Mouse (Mus musculus): Measurements from ENCODE around the gene Kdsr. TPM values are rescaled to one million over a fixed set of nuclear protein-coding genes. Genes with fewer than 3 reads are reported as not detected.

Kdsr gene
- polyA plus RNA-seq (2012): 16.1 and 16.7 TPM in 2 replicates

- no peak for TF ChIP-seq GATA1 (IDR thresholded peaks at IDR 0.05; ENCODE audit: low read length)
Observed at GRCm38 (mm10) chr1:106759572-106760435, at the start of gene Kdsr. Kdsr (minus strand) TSS chr1:106759727.

GRCm38 (mm10) chr1:106799931-106800330 lies 40.4 kb upstream of the Kdsr start:
- no peak for TF ChIP-seq GATA1 (IDR thresholded peaks at IDR 0.05; ENCODE audit: low read length)

- no peak for TF ChIP-seq GATA1 (IDR thresholded peaks at IDR 0.05; ENCODE audit: low read length)
Observed at GRCm38 (mm10) chr1:106799406-106799805, 39.9 kb upstream of the Kdsr start.

- no peak for TF ChIP-seq GATA1 (IDR thresholded peaks at IDR 0.05; ENCODE audit: low read length)
Observed at GRCm38 (mm10) chr1:106796987-106797779, 37.7 kb upstream of the Kdsr start.

- TF ChIP-seq GATA1 (IDR thresholded peaks at IDR 0.05; ENCODE audit: low read length): no peak
Observed at GRCm38 (mm10) chr1:106796542-106796924, 37.0 kb upstream of the Kdsr start, which contains the start of gene Vps4b. Vps4b (minus strand) TSS chr1:106796728.

GRCm38 (mm10) chr1:106795634-106796541 lies 36.4 kb upstream of the Kdsr start:
- TF ChIP-seq GATA1 (IDR thresholded peaks at IDR 0.05; ENCODE audit: low read length): no peak

GRCm38 (mm10) chr1:106774896-106775295 lies 15.4 kb upstream of the Kdsr start:
- TF ChIP-seq GATA1 (IDR thresholded peaks at IDR 0.05; ENCODE audit: low read length): no peak

GRCm38 (mm10) chr1:106774092-106774491 lies 14.6 kb upstream of the Kdsr start:
- no peak for TF ChIP-seq GATA1 (IDR thresholded peaks at IDR 0.05; ENCODE audit: low read length)

GRCm38 (mm10) chr1:106768773-106769172 lies 9.2 kb upstream of the Kdsr start:
- TF ChIP-seq GATA1 (IDR thresholded peaks at IDR 0.05; ENCODE audit: low read length): no peak

GRCm38 (mm10) chr1:106765771-106766170 lies 6.2 kb upstream of the Kdsr start:
- TF ChIP-seq GATA1 (IDR thresholded peaks at IDR 0.05; ENCODE audit: low read length): no peak

GRCm38 (mm10) chr1:106764846-106765245 lies 5.3 kb upstream of the Kdsr start:
- TF ChIP-seq GATA1 (IDR thresholded peaks at IDR 0.05; ENCODE audit: low read length): no peak

- TF ChIP-seq GATA1 (IDR thresholded peaks at IDR 0.05; ENCODE audit: low read length): no peak
Observed at GRCm38 (mm10) chr1:106764281-106764680, 4.8 kb upstream of the Kdsr start.

- no peak for TF ChIP-seq GATA1 (IDR thresholded peaks at IDR 0.05; ENCODE audit: low read length)
Observed at GRCm38 (mm10) chr1:106760750-106761149, 1.2 kb upstream of the Kdsr start.

- TF ChIP-seq GATA1 (IDR thresholded peaks at IDR 0.05; ENCODE audit: low read length): no peak
Observed at GRCm38 (mm10) chr1:106758734-106759571, 574 bp downstream of the Kdsr start.
